Mouse (Mus musculus) embryo, embryonic 10.5 days (tissue): ENCODE data around the gene Usp9x.

Experiments
- DNase-seq: peaks from one replicate; pipeline ENCODE4 v3.0.0-alpha.2; 2015; ENCODE audit warnings: low spot score

Usp9x gene

DNA sequence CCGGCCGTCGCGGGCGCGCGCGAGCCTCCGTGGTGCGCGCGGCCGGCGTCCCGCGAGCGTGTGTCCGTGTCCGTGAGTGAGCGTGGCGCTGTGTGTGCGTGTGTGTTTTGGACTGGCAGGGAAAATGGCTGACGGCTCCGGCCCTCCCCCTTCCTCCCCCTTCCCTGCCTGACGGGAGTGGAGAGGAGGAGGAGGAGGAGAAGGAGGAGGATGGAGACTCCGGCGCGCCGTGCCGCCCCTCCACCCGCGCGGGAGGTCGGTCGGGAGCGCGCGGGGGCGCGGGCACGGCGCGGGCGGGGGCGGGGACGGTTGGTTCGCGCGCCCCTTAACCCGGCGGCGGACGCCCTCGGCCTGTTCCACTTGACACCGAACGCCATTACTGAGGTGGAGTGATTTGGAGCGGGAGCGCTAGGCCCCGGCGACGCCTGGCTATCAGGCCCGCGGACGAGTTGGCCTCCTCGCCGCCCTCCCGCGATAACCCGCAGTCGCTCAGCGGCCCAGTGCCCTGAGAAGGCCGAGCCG is 1.2 kb downstream of the Usp9x start:
- DNase-seq = peak; percentile 76

DNA sequence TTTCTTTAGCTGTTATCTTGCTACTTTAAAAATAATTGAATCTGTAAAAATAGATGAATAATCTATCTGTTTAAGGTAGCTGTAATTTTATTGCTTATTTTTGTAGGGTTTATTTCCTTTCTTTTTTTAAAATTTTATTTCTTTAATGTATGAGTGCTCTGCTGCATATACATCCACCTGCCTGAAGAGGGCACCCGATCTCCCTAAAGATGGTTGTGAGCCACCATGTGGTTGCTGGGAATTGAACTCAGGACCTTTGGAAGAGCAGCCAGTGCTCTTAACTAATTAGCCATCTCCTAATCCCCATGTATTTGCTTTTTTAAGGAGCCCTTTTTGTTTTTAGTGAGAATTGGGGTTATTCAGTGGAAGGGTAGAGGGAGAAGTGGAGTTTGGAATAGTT is 14.3 kb downstream of the Usp9x start:
- DNase-seq = no peak

GRCm38 (mm10) chrX:13096985-13097384 is 25.7 kb downstream of the Usp9x start:
- no peak for DNase-seq

- peak; percentile 25 for DNase-seq
Observed at GRCm38 (mm10) chrX:13206514-13206913, 135.2 kb downstream of the Usp9x start.

GRCm38 (mm10) chrX:13207512-13208341 is 136.4 kb downstream of the Usp9x start:
- DNase-seq = peak; percentile 94

DNA sequence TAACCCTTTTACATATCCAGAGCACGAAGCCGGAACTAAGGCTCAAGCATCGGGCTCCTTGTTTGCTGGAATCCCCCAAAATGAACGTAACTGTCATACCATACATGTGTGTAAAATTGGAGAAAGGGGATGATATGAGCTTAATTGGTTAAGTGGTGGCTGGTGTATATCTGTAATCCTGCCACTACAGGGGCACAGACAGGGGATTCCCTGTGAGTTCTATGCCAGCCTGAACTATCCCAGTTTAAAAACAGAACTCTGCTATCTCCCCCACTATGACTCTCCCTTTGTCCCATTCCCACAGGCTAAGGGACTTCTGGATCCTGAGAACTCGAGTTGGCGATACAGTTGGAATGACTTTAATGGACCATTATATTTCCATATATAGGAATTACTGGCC is 137.1 kb downstream of the Usp9x start:
- no peak for DNase-seq

DNA sequence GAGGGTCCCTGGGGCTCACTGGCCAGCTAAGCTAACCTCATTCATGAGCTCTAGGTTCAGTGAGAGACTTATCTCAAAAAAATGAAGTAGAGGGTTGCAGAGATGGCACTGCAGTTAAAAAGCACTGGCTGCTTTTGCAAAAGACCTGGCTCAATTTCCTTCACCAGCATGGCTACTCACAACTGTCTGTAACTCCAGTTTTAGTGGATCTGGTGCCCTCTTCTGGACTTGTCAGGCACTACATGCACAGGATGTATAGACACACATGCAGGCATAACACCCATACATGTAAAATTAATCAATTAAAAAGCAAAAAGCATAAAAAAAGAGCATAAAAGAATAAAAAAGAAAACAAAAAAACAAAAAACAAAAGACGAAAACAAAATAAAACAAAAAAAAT is 143.0 kb downstream of the Usp9x start:
- DNase-seq = peak; percentile 52
